Mouse (Mus musculus): Measurements from ENCODE around the gene Lin37. TPM values are rescaled to one million over a fixed set of nuclear protein-coding genes. Genes with fewer than 3 reads are reported as not detected.

The Lin37 gene
- polyA plus RNA-seq, 1 experiment from 2014 or later, result 44.2 TPM

GRCm38 (mm10) chr7:30593579-30594509, 34.2 kb upstream of the Lin37 start:
- no peak overlapping the region for H3K4me2 ChIP-seq (replicated peaks)
- 0 out of 2 replicates have a peak, but pooled peaks cover 8% of the 10 kb centered on the region for H3K27me3 ChIP-seq
- 76% methylated on average over 10 of the region's 10 CpGs for WGBS
- no peak for ATAC-seq (ENCODE audit: low FRiP score, low read depth)
- H3K27ac ChIP-seq, result no peak overlapping the region
- H3K9ac ChIP-seq, result no peak overlapping the region
- H3K9me3 ChIP-seq, result no peaks in the 10 kb centered on the region
- H3K4me1 ChIP-seq, result peaks cover 9% of the 10 kb centered on the region
- H3K4me3 ChIP-seq, result no peak overlapping the region
- no peaks in the 10 kb centered on the region for H3K36me3 ChIP-seq

- no peak overlapping the region for H3K9ac ChIP-seq
- 0 out of 2 replicates have a peak, but pooled peaks cover 8% of the 10 kb centered on the region for H3K27me3 ChIP-seq
- no peak overlapping the region for H3K4me2 ChIP-seq (replicated peaks)
- no peaks in the 10 kb centered on the region for H3K36me3 ChIP-seq
- no peak overlapping the region for H3K4me3 ChIP-seq
- no peaks in the 10 kb centered on the region for H3K9me3 ChIP-seq
- H3K27ac ChIP-seq, result no peak overlapping the region
- WGBS, result 45% methylated on average over 5 of the region's 5 CpGs
- ATAC-seq (ENCODE audit: low FRiP score, low read depth), result no peak
- peaks cover 9% of the 10 kb centered on the region for H3K4me1 ChIP-seq
These were observed 33.3 kb upstream of the Lin37 start for GRCm38 (mm10) chr7:30592772-30593423.

- H3K9me3 ChIP-seq, result no peaks in the 10 kb centered on the region
- H3K27ac ChIP-seq, result no peak overlapping the region
- no peak for ATAC-seq (ENCODE audit: low FRiP score, low read depth)
- peaks cover 3% of the 10 kb centered on the region for H3K36me3 ChIP-seq
- H3K4me3 ChIP-seq, result no peak overlapping the region
- 0 out of 2 replicates have a peak, but pooled peaks cover 8% of the 10 kb centered on the region for H3K27me3 ChIP-seq
- no peak overlapping the region for H3K4me2 ChIP-seq (replicated peaks)
- 54% methylated on average over 4 of the region's 4 CpGs for WGBS
- peaks cover 20% of the 10 kb centered on the region for H3K4me1 ChIP-seq
- H3K9ac ChIP-seq, result peak overlapping the region; percentile 45; the same call in 1 of the 2 replicates
These were observed 31.9 kb upstream of the Lin37 start for GRCm38 (mm10) chr7:30591605-30591951.

- Histone ChIP-seq H3K27ac (no peak overlapping the region), H3K4me3 (no peak overlapping the region), H3K27me3 (0 out of 2 replicates have a peak, but pooled peaks cover 8% of the 10 kb centered on the region), H3K36me3 (peaks cover 8% of the 10 kb centered on the region), H3K9me3 (no peaks in the 10 kb centered on the region), H3K9ac (peak overlapping the region; percentile 45; the same call in 1 of the 2 replicates), H3K4me1 (peaks cover 22% of the 10 kb centered on the region), H3K4me2 (replicated peaks) (no peak overlapping the region)
- no peak for ATAC-seq (ENCODE audit: low FRiP score, low read depth)
- 83% methylated on average over 9 of the region's 9 CpGs for WGBS
These were observed 31.4 kb upstream of the Lin37 start for GRCm38 (mm10) chr7:30590927-30591604.

GRCm38 (mm10) chr7:30589435-30590301, 30.0 kb upstream of the Lin37 start:
- no peaks in the 10 kb centered on the region for H3K9me3 ChIP-seq
- 24% methylated on average over 40 of the region's 40 CpGs for WGBS
- peak; percentile 55 for ATAC-seq (ENCODE audit: low FRiP score, low read depth)
- H3K36me3 ChIP-seq, result peaks cover 22% of the 10 kb centered on the region
- peak overlapping the region; percentile 93 for H3K27ac ChIP-seq
- peaks cover 22% of the 10 kb centered on the region for H3K4me1 ChIP-seq
- 0 out of 2 replicates have a peak, but pooled peaks cover 5% of the 10 kb centered on the region for H3K27me3 ChIP-seq
- H3K9ac ChIP-seq, result peak overlapping the region; percentile 99
- peak overlapping the region; percentile 76 for H3K4me2 ChIP-seq (replicated peaks)
- H3K4me3 ChIP-seq, result peak overlapping the region; percentile 97

- peak within 1 kb of the TSS; percentile 97 for H3K4me3 ChIP-seq
- H3K27ac ChIP-seq, result peak within 1 kb of the TSS; percentile 93
- ATAC-seq (ENCODE audit: low FRiP score, low read depth), result peak; percentile 96
- WGBS, result 2% methylated on average over 59 of the region's 68 CpGs
- H3K27me3 ChIP-seq, result 0 out of 2 replicates have a peak, but pooled peaks cover 2% of the 10 kb centered on the region
- H3K4me2 ChIP-seq (replicated peaks), result peak within 1 kb of the TSS; percentile 96
- peaks cover 30% of the 10 kb centered on the region for H3K36me3 ChIP-seq
- peaks cover 22% of the 10 kb centered on the region for H3K4me1 ChIP-seq
- peak within 1 kb of the TSS; percentile 99 for H3K9ac ChIP-seq
- H3K9me3 ChIP-seq, result no peaks in the 10 kb centered on the region
These were observed 29.2 kb upstream of the Lin37 start, which contains the start of gene Kmt2b for GRCm38 (mm10) chr7:30588676-30589434. TSS of gene Kmt2b (minus strand) at chr7:30588726.

GRCm38 (mm10) chr7:30587842-30588667, 28.4 kb upstream of the Lin37 start:
- under 1% methylated on average over 44 of the region's 67 CpGs for WGBS
- Histone ChIP-seq H3K4me1 (peaks cover 22% of the 10 kb centered on the region), H3K27ac (peak overlapping the region; percentile 93), H3K9ac (peak overlapping the region; percentile 99), H3K27me3 (0 out of 2 replicates have a peak, but pooled peaks cover 2% of the 10 kb centered on the region), H3K4me3 (peak overlapping the region; percentile 97), H3K9me3 (no peaks in the 10 kb centered on the region), H3K4me2 (replicated peaks) (peak overlapping the region; percentile 96), H3K36me3 (peaks cover 38% of the 10 kb centered on the region)
- ATAC-seq (ENCODE audit: low FRiP score, low read depth), result peak; percentile 22

- H3K36me3 ChIP-seq, result peaks cover 53% of the 10 kb centered on the region
- peak overlapping the region; percentile 97 for H3K4me3 ChIP-seq
- peak overlapping the region; percentile 99 for H3K9ac ChIP-seq
- peak overlapping the region; percentile 96 for H3K4me2 ChIP-seq (replicated peaks)
- H3K9me3 ChIP-seq, result no peaks in the 10 kb centered on the region
- H3K4me1 ChIP-seq, result peaks cover 22% of the 10 kb centered on the region
- 90% methylated on average over 28 of the region's 28 CpGs for whole genome bisulfite sequencing
- ATAC-seq (ENCODE audit: low FRiP score, low read depth), result no peak
- no peak overlapping the region for H3K27ac ChIP-seq
- H3K27me3 ChIP-seq, result no peaks in the 10 kb centered on the region
These were observed 26.9 kb upstream of the Lin37 start for GRCm38 (mm10) chr7:30586455-30587020.

GRCm38 (mm10) chr7:30585170-30585569, 25.5 kb upstream of the Lin37 start:
- ATAC-seq (ENCODE audit: low FRiP score, low read depth), result no peak
- Histone ChIP-seq H3K4me3 (no peak overlapping the region), H3K36me3 (peaks cover 67% of the 10 kb centered on the region), H3K4me2 (replicated peaks) (no peak overlapping the region), H3K27ac (no peak overlapping the region), H3K27me3 (no peaks in the 10 kb centered on the region), H3K9me3 (no peaks in the 10 kb centered on the region), H3K9ac (no peak overlapping the region), H3K4me1 (peaks cover 20% of the 10 kb centered on the region)
- 93% methylated on average over 7 of the region's 7 CpGs for WGBS

GRCm38 (mm10) chr7:30584339-30584738, 24.7 kb upstream of the Lin37 start:
- no peak for ATAC-seq (ENCODE audit: low FRiP score, low read depth)
- no peak overlapping the region for H3K4me2 ChIP-seq (replicated peaks)
- H3K4me3 ChIP-seq, result no peak overlapping the region
- no peak overlapping the region for H3K9ac ChIP-seq
- no peaks in the 10 kb centered on the region for H3K9me3 ChIP-seq
- WGBS, result 94% methylated on average over 10 of the region's 10 CpGs
- H3K4me1 ChIP-seq, result peaks cover 13% of the 10 kb centered on the region
- peaks cover 75% of the 10 kb centered on the region for H3K36me3 ChIP-seq
- H3K27ac ChIP-seq, result no peak overlapping the region
- no peaks in the 10 kb centered on the region for H3K27me3 ChIP-seq
